Mouse (Mus musculus): ENCODE data around the gene Ltb4r1. TPM values are rescaled to one million over a fixed set of nuclear protein-coding genes. Genes with fewer than 3 reads are reported as not detected.
"Not testable (repeated sequence)": the region's sequence is repeated elsewhere in the genome, so short reads cannot be mapped to it uniquely, and the experiment has no call there.

The Ltb4r1 gene
- polyA plus RNA-seq, 1 experiment from 2014 or later = 2.6 TPM

DNA sequence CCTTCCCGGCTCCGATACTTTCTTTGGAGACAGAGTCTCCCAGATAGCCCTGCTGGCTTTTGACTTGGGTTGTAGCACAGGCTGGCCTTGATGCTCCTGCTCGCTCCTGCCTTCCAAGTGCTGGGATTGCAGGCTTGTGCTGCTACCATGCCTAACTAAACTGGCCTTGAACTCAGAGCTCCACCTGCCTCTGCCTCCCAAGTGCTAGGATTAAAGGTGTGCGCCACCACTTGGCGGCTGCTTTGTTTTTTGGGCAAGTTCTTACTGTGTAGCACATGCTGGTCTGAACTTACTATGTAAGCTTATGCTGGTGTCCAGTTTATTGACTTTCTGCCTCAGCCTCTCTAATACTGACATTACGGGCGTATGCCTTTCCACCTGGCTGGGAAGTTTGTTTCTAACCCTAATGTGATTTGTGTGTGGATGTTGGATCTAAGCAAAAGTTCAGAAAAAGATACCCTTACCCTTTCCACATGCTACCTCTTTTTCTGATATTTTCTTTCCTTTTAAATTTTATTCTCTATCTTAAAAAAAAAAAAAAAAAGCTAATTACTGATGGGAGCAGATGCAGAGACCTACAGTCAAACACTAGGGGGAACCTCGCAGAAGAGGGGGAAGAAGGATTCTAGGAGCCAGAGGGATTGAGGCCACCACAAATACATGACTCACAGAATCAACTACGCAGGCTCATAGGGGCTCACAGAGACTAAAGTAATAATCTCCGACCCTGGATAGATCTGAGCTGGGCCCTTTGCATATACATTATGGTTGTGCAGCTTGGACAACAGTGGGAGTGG lies 18.5 kb upstream of the Ltb4r1 start:
- Histone ChIP-seq H3K36me3 (peaks cover 35% of the 10 kb centered on the region), H3K9me3 (no peaks in the 10 kb centered on the region), H3K27me3 (no peaks in the 10 kb centered on the region), H3K4me3 (peak overlapping the region; percentile 73), H3K27ac (no peak overlapping the region), H3K9ac (no peak overlapping the region), H3K4me1 (peaks cover 30% of the 10 kb centered on the region), H3K4me2 (peak overlapping the region; percentile 92)
- no peak for ATAC-seq (ENCODE audit: borderline replicate concordance, extremely low read depth, low FRiP score, low TSS enrichment)
- 83% methylated on average over 10 of the region's 10 CpGs for WGBS

DNA sequence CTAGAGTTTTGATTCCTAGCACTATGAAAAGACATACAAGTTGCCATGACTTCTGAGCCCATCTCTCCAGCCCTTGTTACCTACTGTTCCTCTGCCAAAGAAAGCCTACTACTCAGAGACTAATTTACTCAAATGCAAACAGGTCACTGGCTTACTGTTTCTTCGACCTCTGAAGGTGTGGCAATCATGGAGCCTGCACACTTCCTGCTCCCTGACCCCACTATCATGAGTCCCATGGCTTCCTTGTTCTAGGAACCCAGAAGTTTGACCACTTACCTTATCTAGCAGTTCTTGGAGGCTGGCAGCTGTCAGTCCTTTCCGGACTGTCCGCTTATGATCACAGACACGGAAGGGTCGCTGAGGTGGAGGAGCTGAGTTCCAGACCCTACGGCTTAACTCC lies 8.2 kb upstream of the Ltb4r1 start:
- Histone ChIP-seq H3K9ac (no peak overlapping the region), H3K9me3 (no peaks in the 10 kb centered on the region), H3K27ac (no peak overlapping the region), H3K4me2 (no peak overlapping the region), H3K4me1 (peaks cover 19% of the 10 kb centered on the region), H3K36me3 (peaks cover 31% of the 10 kb centered on the region), H3K27me3 (peaks cover 16% of the 10 kb centered on the region), H3K4me3 (no peak overlapping the region)
- WGBS = 62% methylated on average over 6 of the region's 6 CpGs
- no peak for ATAC-seq (ENCODE audit: borderline replicate concordance, extremely low read depth, low FRiP score, low TSS enrichment)

DNA sequence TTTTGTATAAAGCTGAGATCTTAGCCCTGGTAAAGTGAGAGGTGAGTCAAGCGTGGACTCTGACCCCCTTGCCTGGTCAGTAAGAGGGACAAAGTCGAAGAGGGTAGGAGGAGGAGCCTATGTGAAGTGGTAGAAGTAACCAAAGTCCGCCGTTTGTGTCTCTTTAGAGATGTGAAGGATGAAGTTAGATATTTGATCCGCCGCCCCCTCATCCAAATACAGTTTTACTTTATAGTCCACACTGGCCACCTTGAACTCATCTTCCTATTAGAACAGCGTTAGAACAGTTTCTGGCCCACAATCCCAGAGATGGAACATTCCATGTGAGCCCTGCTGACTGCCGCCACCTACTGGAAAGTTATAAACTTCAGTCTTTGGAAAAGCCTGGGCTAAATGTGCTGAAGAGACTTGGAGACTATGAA lies 7.4 kb upstream of the Ltb4r1 start, which contains the start of gene Cideb:
Gene Cideb (minus strand): TSS at position 96 of the 422 bp plus-strand sequence.
- Histone ChIP-seq H3K36me3 (peaks cover 23% of the 10 kb centered on the region), H3K27me3 (peaks cover 16% of the 10 kb centered on the region), H3K27ac (no peak within 1 kb of the TSS), H3K4me3 (peak within 1 kb of the TSS; percentile 8; the same call in 1 of the 2 replicates), H3K9me3 (no peaks in the 10 kb centered on the region), H3K4me1 (peaks cover 27% of the 10 kb centered on the region), H3K4me2 (peak within 1 kb of the TSS; percentile 37), H3K9ac (no peak within 1 kb of the TSS)
- 9% methylated on average over 8 of the region's 8 CpGs for WGBS
- ATAC-seq (ENCODE audit: borderline replicate concordance, extremely low read depth, low FRiP score, low TSS enrichment) = no peak

DNA sequence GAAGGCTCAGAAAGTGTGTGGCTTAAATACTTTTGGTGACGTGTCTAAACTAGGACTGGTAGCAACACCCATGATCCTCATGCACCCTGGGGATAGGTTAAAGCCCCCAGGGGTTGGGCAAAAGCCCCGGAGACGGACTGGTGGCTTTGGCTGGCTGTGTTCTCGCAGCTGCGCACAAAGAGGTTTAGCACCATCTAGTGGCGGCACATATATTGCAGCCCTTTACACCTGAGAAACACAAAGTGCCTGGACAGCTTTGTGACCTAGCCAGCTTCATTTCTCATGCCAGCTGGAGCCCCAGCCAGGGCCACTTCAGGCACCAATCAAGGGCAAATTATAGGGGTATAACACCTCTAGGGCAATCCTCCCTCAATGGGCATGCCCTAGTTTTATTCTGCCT lies 5.6 kb upstream of the Ltb4r1 start:
- Histone ChIP-seq H3K27me3 (peaks cover 29% of the 10 kb centered on the region), H3K4me2 (peak overlapping the region; percentile 49), H3K4me3 (peak overlapping the region; percentile 23), H3K4me1 (peaks cover 28% of the 10 kb centered on the region)
- not testable (repeated sequence) for H3K36me3 ChIP-seq; H3K9ac ChIP-seq; H3K27ac ChIP-seq; ATAC-seq (ENCODE audit: borderline replicate concordance, extremely low read depth, low FRiP score, low TSS enrichment); H3K9me3 ChIP-seq
- WGBS = 2% methylated on average over 6 of the region's 6 CpGs

DNA sequence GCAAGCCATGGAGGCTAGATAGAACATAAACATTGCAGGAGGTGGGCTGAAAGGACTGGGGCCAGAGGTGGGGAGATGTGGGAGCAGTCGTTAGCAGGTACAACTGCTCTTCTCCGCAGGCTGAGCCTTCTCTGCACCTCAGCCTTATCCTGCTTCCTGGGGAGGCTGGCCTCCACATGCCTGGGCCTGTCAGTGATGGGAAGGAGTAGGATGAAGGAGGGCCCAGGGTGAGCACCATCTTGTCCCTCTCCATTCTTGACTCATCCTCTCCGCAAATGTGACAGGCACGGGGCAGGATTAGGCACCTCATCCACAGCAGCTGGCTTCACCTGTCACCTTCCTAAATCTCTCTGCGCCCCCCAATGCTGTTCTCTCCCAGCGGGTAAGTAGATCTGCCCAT lies 4.6 kb upstream of the Ltb4r1 start, which contains the start of gene Ltb4r2:
Gene Ltb4r2 (plus strand): TSS at position 266 of the 400 bp plus-strand sequence.
- ATAC-seq (ENCODE audit: borderline replicate concordance, extremely low read depth, low FRiP score, low TSS enrichment) = no peak
- Histone ChIP-seq H3K27me3 (peaks cover 30% of the 10 kb centered on the region), H3K36me3 (no peaks in the 10 kb centered on the region), H3K4me3 (peak within 1 kb of the TSS; percentile 54), H3K4me1 (peaks cover 28% of the 10 kb centered on the region), H3K4me2 (peak within 1 kb of the TSS; percentile 98), H3K9ac (peak within 1 kb of the TSS; percentile 78), H3K27ac (peak within 1 kb of the TSS; percentile 45), H3K9me3 (no peaks in the 10 kb centered on the region)
- WGBS = 76% methylated on average over 6 of the region's 6 CpGs

DNA sequence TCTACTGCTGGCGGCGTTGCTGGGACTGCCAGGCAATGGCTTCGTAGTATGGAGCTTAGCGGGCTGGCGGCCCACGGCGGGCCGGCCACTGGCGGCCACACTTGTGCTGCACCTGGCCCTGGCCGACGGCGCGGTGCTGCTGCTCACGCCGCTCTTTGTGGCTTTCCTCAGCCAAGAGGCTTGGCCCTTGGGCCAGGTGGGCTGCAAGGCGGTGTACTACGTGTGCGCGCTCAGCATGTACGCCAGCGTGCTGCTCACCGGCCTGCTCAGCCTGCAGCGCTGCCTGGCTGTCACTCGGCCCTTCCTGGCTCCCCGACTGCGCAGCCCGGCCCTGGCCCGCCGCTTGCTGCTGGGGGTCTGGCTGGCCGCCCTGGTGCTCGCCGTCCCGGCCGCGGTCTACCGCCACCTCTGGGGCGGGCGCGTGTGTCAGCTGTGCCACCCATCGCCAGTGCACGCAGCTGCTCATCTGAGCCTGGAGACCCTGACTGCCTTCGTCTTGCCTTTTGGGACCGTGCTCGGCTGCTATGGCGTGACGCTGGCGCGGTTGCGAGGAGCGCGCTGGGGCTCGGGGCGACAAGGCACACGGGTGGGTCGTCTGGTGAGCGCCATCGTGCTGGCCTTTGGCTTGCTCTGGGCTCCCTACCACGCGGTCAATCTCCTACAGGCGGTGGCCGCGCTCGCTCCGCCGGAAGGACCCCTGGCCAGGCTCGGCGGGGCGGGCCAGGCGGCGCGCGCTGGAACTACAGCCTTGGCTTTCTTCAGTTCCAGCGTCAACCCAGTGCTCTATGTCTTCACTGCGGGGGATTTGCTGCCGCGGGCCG lies 3.6 kb upstream of the Ltb4r1 start:
- Histone ChIP-seq H3K4me2 (peak overlapping the region; percentile 98), H3K9ac (peak overlapping the region; percentile 78), H3K27me3 (peaks cover 38% of the 10 kb centered on the region), H3K4me1 (peaks cover 29% of the 10 kb centered on the region), H3K36me3 (no peaks in the 10 kb centered on the region), H3K4me3 (peak overlapping the region; percentile 54), H3K27ac (peak overlapping the region; percentile 45), H3K9me3 (no peaks in the 10 kb centered on the region)
- ATAC-seq (ENCODE audit: borderline replicate concordance, extremely low read depth, low FRiP score, low TSS enrichment) = peak; percentile 68
- WGBS = 2% methylated on average over 69 of the region's 77 CpGs

DNA sequence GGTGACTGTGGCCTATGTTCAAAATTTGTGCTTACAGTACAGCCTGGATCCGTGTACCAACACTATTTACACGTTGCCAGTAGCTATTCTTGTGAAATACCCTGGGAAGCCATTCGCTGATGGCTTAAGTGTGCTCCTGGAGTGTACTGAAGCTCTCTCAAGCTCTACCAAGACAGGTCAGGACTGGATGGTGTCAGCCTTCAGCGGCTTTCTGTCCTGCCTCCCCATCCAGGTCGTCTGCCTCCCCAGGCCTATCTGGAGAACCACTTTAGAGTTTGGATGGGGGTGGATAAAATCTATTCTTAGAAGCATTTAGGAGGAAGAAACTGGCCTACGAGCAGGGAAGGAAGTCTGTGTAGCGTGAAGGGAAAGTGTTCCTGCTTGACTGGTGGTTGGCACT lies 2.6 kb upstream of the Ltb4r1 start:
- H3K9ac ChIP-seq = no peak overlapping the region

DNA sequence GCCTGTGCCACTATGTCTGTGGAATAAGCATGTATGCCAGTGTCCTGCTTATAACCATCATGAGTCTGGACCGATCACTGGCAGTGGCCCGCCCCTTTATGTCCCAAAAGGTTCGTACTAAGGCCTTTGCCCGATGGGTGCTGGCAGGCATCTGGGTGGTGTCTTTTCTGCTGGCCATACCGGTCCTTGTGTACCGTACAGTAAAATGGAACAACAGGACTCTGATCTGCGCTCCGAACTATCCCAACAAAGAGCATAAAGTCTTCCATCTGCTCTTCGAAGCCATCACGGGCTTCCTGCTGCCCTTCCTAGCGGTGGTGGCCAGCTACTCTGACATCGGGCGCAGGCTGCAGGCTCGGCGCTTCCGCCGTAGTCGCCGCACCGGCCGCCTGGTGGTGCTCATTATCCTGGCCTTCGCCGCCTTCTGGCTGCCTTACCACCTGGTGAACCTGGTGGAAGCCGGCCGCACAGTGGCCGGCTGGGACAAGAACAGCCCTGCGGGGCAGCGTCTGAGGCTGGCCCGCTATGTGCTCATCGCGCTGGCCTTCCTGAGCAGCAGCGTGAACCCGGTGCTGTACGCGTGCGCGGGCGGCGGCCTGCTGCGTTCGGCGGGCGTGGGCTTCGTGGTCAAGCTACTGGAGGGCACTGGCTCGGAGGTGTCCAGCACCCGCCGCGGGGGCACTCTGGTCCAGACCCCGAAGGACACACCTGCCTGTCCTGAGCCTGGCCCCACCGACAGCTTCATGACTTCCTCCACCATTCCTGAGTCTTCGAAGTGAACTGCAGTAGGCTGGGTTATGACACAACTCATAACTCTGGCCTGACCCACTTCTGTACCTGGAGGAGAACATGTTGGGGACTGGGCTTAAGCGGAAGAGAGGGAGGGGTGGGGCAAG lies 2.0 kb downstream of the Ltb4r1 start:
- Histone ChIP-seq H3K4me3 (peak overlapping the region; percentile 37), H3K9ac (peak overlapping the region; percentile 30), H3K27me3 (peaks cover 47% of the 10 kb centered on the region), H3K36me3 (no peaks in the 10 kb centered on the region), H3K4me2 (peak overlapping the region; percentile 77), H3K4me1 (peaks cover 20% of the 10 kb centered on the region), H3K9me3 (no peaks in the 10 kb centered on the region), H3K27ac (no peak overlapping the region)
- peak; percentile 39; the same call in 1 of the 2 replicates for ATAC-seq (ENCODE audit: borderline replicate concordance, extremely low read depth, low FRiP score, low TSS enrichment)
- WGBS = 11% methylated on average over 52 of the region's 52 CpGs

More for the DNA sequence above, 2.6 kb upstream of the Ltb4r1 start:
- Histone ChIP-seq H3K27ac (peak overlapping the region; percentile 45), H3K4me1 (peaks cover 37% of the 10 kb centered on the region), H3K4me2 (peak overlapping the region; percentile 98), H3K4me3 (no peak overlapping the region), H3K9me3 (no peaks in the 10 kb centered on the region), H3K27me3 (peaks cover 47% of the 10 kb centered on the region), H3K36me3 (no peaks in the 10 kb centered on the region)
- 51% methylated on average over 7 of the region's 7 CpGs for WGBS
- no peak for ATAC-seq (ENCODE audit: borderline replicate concordance, extremely low read depth, low FRiP score, low TSS enrichment)

DNA sequence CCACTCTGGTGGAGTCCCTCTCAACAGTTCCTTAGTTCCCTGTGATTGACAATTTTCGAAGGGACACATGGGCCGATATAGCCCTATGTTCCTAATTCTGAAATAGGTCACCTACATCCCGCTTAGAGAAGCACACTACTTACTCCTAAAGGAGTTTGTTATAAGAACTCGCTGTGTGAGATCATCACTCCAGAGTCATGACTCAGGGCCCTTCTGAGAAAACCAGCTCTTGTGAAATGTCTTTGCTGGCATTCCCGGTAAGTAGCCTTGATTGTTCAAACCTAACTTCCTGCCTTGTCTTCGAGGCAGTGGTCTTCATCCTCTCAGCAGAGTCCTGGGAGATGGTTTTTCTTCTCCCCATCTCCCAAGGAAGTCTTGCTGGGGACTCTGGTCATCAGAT lies 2.8 kb downstream of the Ltb4r1 start:
- H3K4me1 ChIP-seq = peaks cover 13% of the 10 kb centered on the region
- H3K36me3 ChIP-seq = no peaks in the 10 kb centered on the region
- 78% methylated on average over 6 of the region's 6 CpGs for WGBS
- peaks cover 47% of the 10 kb centered on the region for H3K27me3 ChIP-seq
- no peak for ATAC-seq (ENCODE audit: borderline replicate concordance, extremely low read depth, low FRiP score, low TSS enrichment)
- H3K4me2 ChIP-seq = no peak overlapping the region
- no peak overlapping the region for H3K4me3 ChIP-seq
- H3K9me3 ChIP-seq = no peaks in the 10 kb centered on the region
- H3K9ac ChIP-seq = no peak overlapping the region
- no peak overlapping the region for H3K27ac ChIP-seq

DNA sequence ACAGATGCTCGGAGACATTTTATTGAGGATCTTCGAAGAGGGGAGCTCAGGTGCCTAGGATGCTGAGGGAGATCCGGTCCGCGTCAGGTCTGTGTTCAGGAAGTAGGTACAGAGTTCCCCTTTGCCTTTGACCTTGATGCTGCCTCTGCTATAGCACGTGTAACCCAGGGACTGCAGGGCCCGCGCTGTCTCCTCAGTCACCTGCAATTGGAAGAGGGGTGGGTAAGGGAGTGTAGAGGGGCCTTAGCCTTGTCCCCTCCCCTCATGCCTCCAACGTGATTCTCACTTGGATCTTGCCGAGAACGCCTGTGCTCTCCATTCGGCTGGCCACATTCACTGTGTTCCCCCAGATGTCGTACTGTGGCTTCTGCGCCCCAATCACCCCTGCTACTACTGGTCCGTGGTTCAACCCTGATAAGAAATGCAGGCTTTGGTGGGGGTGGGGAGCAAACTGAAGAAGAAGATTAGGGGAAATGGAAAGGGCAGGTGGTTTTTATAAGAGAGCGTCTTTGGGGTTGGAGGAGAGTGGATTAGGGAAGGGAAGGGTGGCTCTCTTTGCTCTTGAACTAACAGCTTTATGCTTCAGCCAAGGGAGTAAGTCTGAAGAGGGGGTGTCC lies 3.4 kb downstream of the Ltb4r1 start:
- Histone ChIP-seq H3K4me3 (no peak overlapping the region), H3K27me3 (peaks cover 43% of the 10 kb centered on the region), H3K9ac (no peak overlapping the region), H3K4me2 (no peak overlapping the region), H3K9me3 (no peaks in the 10 kb centered on the region), H3K4me1 (peaks cover 13% of the 10 kb centered on the region), H3K36me3 (no peaks in the 10 kb centered on the region), H3K27ac (no peak overlapping the region)
- ATAC-seq (ENCODE audit: borderline replicate concordance, extremely low read depth, low FRiP score, low TSS enrichment) = no peak
- 68% methylated on average over 16 of the region's 16 CpGs for WGBS

DNA sequence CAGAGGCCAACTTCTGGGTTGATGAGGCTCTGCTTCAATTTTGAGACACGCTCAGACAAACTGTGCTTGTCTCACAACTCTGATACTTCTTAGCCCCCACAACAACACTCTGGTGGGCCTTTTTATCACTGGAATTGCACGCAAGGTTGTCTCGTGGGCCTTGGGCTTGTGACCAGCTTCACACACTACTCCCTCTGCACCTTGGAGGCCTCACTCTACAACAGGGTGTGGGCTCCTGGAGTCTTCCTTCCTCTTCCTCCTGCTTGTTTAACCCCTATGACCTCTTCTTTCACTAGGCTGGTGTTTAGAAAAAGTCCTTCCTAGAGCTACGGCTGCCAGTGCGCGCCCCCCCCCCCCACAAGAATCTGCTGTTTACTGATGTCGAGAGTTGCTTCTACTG lies 10.9 kb downstream of the Ltb4r1 start:
- no peak overlapping the region for H3K27ac ChIP-seq
- H3K4me2 ChIP-seq = no peak overlapping the region
- H3K4me1 ChIP-seq = peaks cover 22% of the 10 kb centered on the region
- 35% methylated on average over 7 of the region's 7 CpGs for WGBS
- H3K9me3 ChIP-seq = no peaks in the 10 kb centered on the region
- no peak overlapping the region for H3K4me3 ChIP-seq
- H3K27me3 ChIP-seq = peaks cover 4% of the 10 kb centered on the region; the same call in 1 of the 2 replicates
- H3K9ac ChIP-seq = no peak overlapping the region
- ATAC-seq (ENCODE audit: borderline replicate concordance, extremely low read depth, low FRiP score, low TSS enrichment) = no peak
- no peaks in the 10 kb centered on the region for H3K36me3 ChIP-seq

All from lung, embryonic 15.5 days (tissue).